Mouse (Mus musculus) liver, postnatal 0 days (tissue): ENCODE measurements at regions not wholly inside any gene's neighbourhood (a gene's known extent, or its start where the extent isn't known, plus 50 kb on each side); places are given as distances from the start of the nearest gene placed in this dataset. TPM values are rescaled to one million over a fixed set of nuclear protein-coding genes. Genes with fewer than 3 reads are reported as not detected.

Experiments
- ATAC-seq: fragments of 200-750 bp; cut with Nextera tagmentation; 2 replicates; pipeline ENCODE4 v1.8.0; 2017; ENCODE audit warnings: mild to moderate bottlenecking, moderate library complexity
- DNase-seq: peaks from one replicate; pipeline ENCODE4 v3.0.0-alpha.2; 2016
- H3K27ac ChIP-seq: fragments of 300-500 bp; sonication (generic); 2 replicates; pipeline ENCODE4 v1.5.1; 2014; ENCODE audit warnings: antibody characterized with exemption, moderate library complexity, mild to moderate bottlenecking, low read depth
- H3K27me3 ChIP-seq: fragments of 300-500 bp; sonication (generic); 2 replicates; pipeline ENCODE4 v1.6.1; 2014; ENCODE audit warnings: low read length, control low read depth, mixed read lengths; ENCODE audit not compliant: insufficient read depth
- H3K36me3 ChIP-seq: fragments of 300-500 bp; sonication (generic); replicated peaks from 2 replicates; pipeline ENCODE4 v1.6.1; 2014; ENCODE audit warnings: mild to moderate bottlenecking, control low read depth, low read length, moderate library complexity, mixed read lengths; ENCODE audit not compliant: insufficient read depth
- H3K4me1 ChIP-seq: fragments of 300-500 bp; sonication (generic); 2 replicates; pipeline ENCODE4 v1.6.1; 2014; ENCODE audit warnings: antibody characterized with exemption, mild to moderate bottlenecking, control low read depth; ENCODE audit not compliant: insufficient read depth
- H3K4me2 ChIP-seq: fragments of 300-500 bp; sonication (generic); 2 replicates; pipeline ENCODE4 v1.6.1; 2014; ENCODE audit warnings: low read depth, mild to moderate bottlenecking, low read length, moderate library complexity, mixed read lengths
- H3K4me3 ChIP-seq: fragments of 300-500 bp; sonication (generic); 2 replicates; pipeline ENCODE4 v1.5.1; 2014; ENCODE audit warnings: low read depth, low read length
- H3K9ac ChIP-seq: fragments of 300-500 bp; sonication (generic); replicated peaks from 2 replicates; pipeline ENCODE4 v1.6.1; 2014; ENCODE audit warnings: mild to moderate bottlenecking, moderate library complexity
- H3K9me3 ChIP-seq: fragments of 300-500 bp; sonication (generic); 2 replicates; pipeline ENCODE4 v1.6.1; 2016; ENCODE audit warnings: mild to moderate bottlenecking, control low read depth, low read length, mixed read lengths
- CTCF ChIP-seq: sonication (generic); IDR thresholded peaks from 2 replicates; pipeline ENCODE4 v1.5.1; 2016; ENCODE audit warnings: antibody characterized with exemption, low read depth
- EP300 ChIP-seq: IDR thresholded peaks from 2 replicates; pipeline ENCODE4 v1.6.1; 2016; ENCODE audit warnings: antibody characterized with exemption, low read depth, mild to moderate bottlenecking
- whole genome bisulfite sequencing: fragments of 180-500 bp; shearing (Covaris S2); extraction: QIAGEN DNeasy Blood & Tissue Kit; methylation state at CpG from one replicate; pipeline ENCODE4 v1.1.7; 2014; ENCODE audit not compliant: insufficient replicate concordance; 5-methylcytosine and 5-hydroxymethylcytosine counted together
- microRNA-seq: library from miRNA; unstranded; fragments of <30 nt; microRNA quantifications from one replicate; pipeline ENCODE4, GENCODE M21; 2016

DNA sequence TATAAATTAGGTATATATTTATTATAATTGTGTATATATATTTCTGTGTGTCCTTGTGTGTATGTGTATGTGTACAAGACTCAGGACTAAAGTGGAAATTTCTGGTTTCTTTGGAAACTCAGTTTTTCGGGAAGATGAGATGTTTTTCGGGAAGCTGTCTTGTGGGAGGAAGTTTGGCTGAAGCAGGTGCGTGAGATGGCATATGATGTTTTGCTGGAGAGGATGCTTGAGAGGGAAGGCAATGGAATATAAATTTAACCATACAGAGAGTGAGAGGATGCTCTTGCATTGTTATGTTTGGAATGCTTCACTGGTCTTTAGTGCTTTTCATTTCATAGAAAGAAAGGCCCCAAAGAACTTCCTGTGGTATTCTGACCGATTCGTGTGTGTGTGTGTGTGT is 141.3 kb upstream of the Rgs18 start:
- Histone ChIP-seq H3K4me3 (no peak overlapping the region), H3K36me3 (no peaks in the 10 kb centered on the region), H3K27me3 (no peaks in the 10 kb centered on the region), H3K9ac (no peak overlapping the region), H3K4me2 (no peak overlapping the region), H3K9me3 (no peaks in the 10 kb centered on the region), H3K27ac (no peak overlapping the region), H3K4me1 (no peaks in the 10 kb centered on the region)
- ATAC-seq = no peak
- DNase-seq = no peak
- TF ChIP-seq CTCF = no peak
- TF ChIP-seq EP300 = no peak
- WGBS = 84% methylated on average over 5 of the region's 5 CpGs

DNA sequence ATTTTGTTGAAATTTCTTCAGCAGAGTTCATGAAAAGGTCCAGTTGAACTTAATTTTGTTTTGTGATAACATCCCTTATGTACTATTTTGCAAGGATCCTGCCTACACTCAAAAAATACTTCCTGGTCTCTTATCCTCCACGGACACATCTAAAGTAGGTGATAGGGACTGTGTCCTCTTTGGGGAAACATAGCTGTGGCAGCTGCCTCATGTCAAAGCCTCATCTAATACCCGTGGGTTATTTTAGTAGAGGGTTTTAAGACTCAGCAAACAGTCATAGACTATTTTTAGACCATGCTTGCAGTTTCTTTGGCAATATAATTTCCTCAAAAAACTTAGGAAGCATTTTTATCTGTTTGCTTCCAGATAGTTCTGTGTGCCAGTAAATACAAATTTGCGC is 127.8 kb upstream of the Rgs18 start:
- Histone ChIP-seq H3K4me3 (no peak overlapping the region), H3K27me3 (no peaks in the 10 kb centered on the region), H3K9me3 (no peaks in the 10 kb centered on the region), H3K27ac (no peak overlapping the region), H3K4me1 (no peaks in the 10 kb centered on the region), H3K9ac (no peak overlapping the region), H3K36me3 (no peaks in the 10 kb centered on the region), H3K4me2 (no peak overlapping the region)
- no peak for DNase-seq
- no peak for TF ChIP-seq CTCF
- TF ChIP-seq EP300 = no peak
- 37% methylated on average over 3 of the region's 3 CpGs for WGBS
- ATAC-seq = no peak

DNA sequence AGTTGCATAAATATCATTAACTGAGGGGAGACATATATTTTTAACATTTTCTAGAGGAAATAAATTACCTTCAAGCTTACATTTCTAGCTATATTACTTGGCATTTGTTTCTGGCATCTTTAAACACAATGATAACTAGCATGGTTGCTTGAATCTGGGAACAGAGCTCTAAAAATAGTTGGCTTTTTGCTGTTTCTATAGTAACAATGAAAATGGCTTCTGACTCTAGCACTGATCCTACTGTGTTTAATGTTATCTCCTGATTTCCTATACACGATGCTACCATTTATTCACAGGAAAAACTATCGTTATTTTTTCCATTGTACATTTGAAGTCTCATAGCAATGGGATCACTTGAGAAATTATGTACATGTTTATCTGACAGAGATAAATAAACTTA is 108.4 kb upstream of the Rgs18 start:
- Histone ChIP-seq H3K4me2 (no peak overlapping the region), H3K4me1 (no peaks in the 10 kb centered on the region), H3K27me3 (no peaks in the 10 kb centered on the region), H3K4me3 (no peak overlapping the region), H3K9ac (no peak overlapping the region), H3K27ac (no peak overlapping the region), H3K9me3 (no peaks in the 10 kb centered on the region), H3K36me3 (no peaks in the 10 kb centered on the region)
- no peak for TF ChIP-seq CTCF
- no peak for TF ChIP-seq EP300
- WGBS = 82% methylated on average over 2 of the region's 2 CpGs
- DNase-seq (no peak), ATAC-seq (no peak)

DNA sequence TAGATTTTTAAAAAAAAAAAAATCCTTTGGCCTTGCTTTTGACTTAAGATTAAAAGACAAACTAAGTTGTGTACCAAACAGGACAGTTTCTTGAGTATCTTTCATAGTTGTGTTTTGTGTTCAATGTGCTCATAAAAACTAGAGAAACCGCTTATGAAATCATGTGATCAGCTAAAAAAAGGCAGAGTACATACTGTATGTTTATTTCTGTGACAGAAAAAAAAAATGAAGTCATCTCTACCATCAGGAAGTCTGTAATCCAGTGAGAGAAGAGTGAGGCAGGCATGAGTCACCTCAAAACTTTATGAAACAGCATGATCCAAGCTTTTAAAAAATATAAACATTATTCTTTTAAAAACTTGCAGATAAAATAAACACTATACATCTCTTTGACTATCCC is 86.9 kb upstream of the Rgs18 start:
- Histone ChIP-seq H3K27me3 (no peaks in the 10 kb centered on the region), H3K27ac (no peak overlapping the region), H3K9me3 (no peaks in the 10 kb centered on the region), H3K4me2 (no peak overlapping the region), H3K4me1 (no peaks in the 10 kb centered on the region), H3K4me3 (no peak overlapping the region), H3K36me3 (no peaks in the 10 kb centered on the region), H3K9ac (no peak overlapping the region)
- ATAC-seq = no peak
- TF ChIP-seq CTCF (no peak), EP300 (no peak)
- DNase-seq = no peak
- 56% methylated on average over 1 of the region's 1 CpGs for WGBS

Small RNAs in the stretch of these regions (microRNA-seq; reads per million reads assigned to microRNA genes)
- gene Gm25708 = not detected
